Mouse (Mus musculus): ENCODE data around the gene Kdsr.

- no peak for TF ChIP-seq CTCF (IDR thresholded peaks at IDR 0.05; ENCODE audit: control insufficient read depth, insufficient read depth, insufficient read length)
- TF ChIP-seq CEBPB (IDR thresholded peaks at IDR 0.05; ENCODE audit: low read depth), result no peak
Observed at GRCm38 (mm10) chr1:106696472-106696871, 63.1 kb downstream of the Kdsr start.
